ENCODE assay signal across 8 mouse cellular contexts in genomic region chr2:158768771-158769170, GRCm38 (mm10). TPM values are rescaled to one million over a fixed set of nuclear protein-coding genes. Genes with fewer than 3 reads are reported as not detected.
DNase-seq lines count a peak whose midpoint lies in the region; ATAC-seq and TF ChIP-seq lines count a peak whose summit lies in the region.

No protein-coding gene starts in this region.

- intact Hi-C loops in left cerebral cortex, postnatal 25 days (cut with DNase I) = loop anchor here (5.0 kb wide), 1 partner anchor 94 kb away; no protein-coding TSS in a partner anchor

- peaks cover under 1% of the 10 kb centered on the region; the same call in 1 of the 2 replicates for H3K36me3 ChIP-seq in spleen, adult 2 months (ENCODE audit: control insufficient read depth, insufficient read depth, low read length)
- H3K36me3 ChIP-seq in stomach, embryonic 16.5 days (ENCODE audit: control insufficient read depth, insufficient read depth, low read length) = no peaks in the 10 kb centered on the region

- peak overlapping the region; percentile 71; the same call in 1 of the 2 replicates for H3K4me3 ChIP-seq in spleen, adult 2 months (ENCODE audit: extremely low read depth, insufficient read depth, insufficient read length)
- peak overlapping the region; percentile 70 for H3K4me3 ChIP-seq in embryonic fibroblast, embryonic 13.5 days (ENCODE audit: insufficient read depth, low read length)
- peak overlapping the region; percentile 76 for H3K4me3 ChIP-seq in stomach, embryonic 16.5 days (replicated peaks; ENCODE audit: low read length)

- TF ChIP-seq CTCF in spleen, adult 2 months (IDR thresholded peaks at IDR 0.05; ENCODE audit: extremely low read depth, insufficient read depth, insufficient read length, insufficient replicate concordance) = no peak
- no peak for TF ChIP-seq CTCF in embryonic fibroblast, embryonic 13.5 days (IDR thresholded peaks at IDR 0.05; ENCODE audit: borderline replicate concordance, insufficient read depth, low read length)

- H3K27ac ChIP-seq in spleen, adult 2 months (ENCODE audit: insufficient read depth, low read length) = no peak overlapping the region
- H3K27ac ChIP-seq in embryonic fibroblast, embryonic 13.5 days (ENCODE audit: insufficient read depth, low read length) = 0 out of 2 replicates have a peak overlapping the region, but pooled peaks have one; percentile 18
- peak overlapping the region; percentile 72; the same call in 1 of the 2 replicates for H3K27ac ChIP-seq in stomach, embryonic 16.5 days (ENCODE audit: low read length)

- no peak for DNase-seq in spleen, adult 2 months (ENCODE audit: low read depth in 1 of 2, low spot score in 2 of 2)
- no peak for DNase-seq in spleen, postnatal 4 days (ENCODE audit: low spot score in 2 of 2)
- DNase-seq in liver = peak; percentile 79
- DNase-seq in left cerebral cortex, postnatal 25 days (ENCODE audit: low spot score in 2 of 2) = no peak
- DNase-seq in cerebellum, adult 8-10 months = no peak
- DNase-seq in kidney, adult 8-10 months = no peak

- TF ChIP-seq POLR2A in spleen, adult 2 months (IDR thresholded peaks at IDR 0.05; ENCODE audit: low read depth, low read length) = no peak
- TF ChIP-seq POLR2A in embryonic fibroblast, embryonic 13.5 days (IDR thresholded peaks at IDR 0.05; ENCODE audit: low read depth, low read length) = 0 out of 2 replicates have a peak, but pooled peaks have one; percentile 16

- peaks cover 2% of the 10 kb centered on the region for H3K4me1 ChIP-seq in spleen, adult 2 months (ENCODE audit: control insufficient read depth, insufficient read depth, insufficient read length)
- peaks cover 5% of the 10 kb centered on the region; the same call in 1 of the 2 replicates for H3K4me1 ChIP-seq in embryonic fibroblast, embryonic 13.5 days (ENCODE audit: control insufficient read depth, insufficient read depth, low read length)
- H3K4me1 ChIP-seq in stomach, embryonic 16.5 days (ENCODE audit: control insufficient read depth, insufficient read depth, low read length) = peaks cover 32% of the 10 kb centered on the region

- ATAC-seq in stomach, embryonic 16.5 days (ENCODE audit: insufficient read depth, low FRiP score) = peak; percentile 59

- H3K4me2 ChIP-seq in stomach, embryonic 16.5 days (ENCODE audit: low read depth, low read length) = peak overlapping the region; percentile 84

- 6% methylated on average over 5 of the region's 5 CpGs for WGBS in spleen, adult 2 months
- 4% methylated on average over 5 of the region's 5 CpGs for WGBS in stomach, embryonic 16.5 days

- H3K27me3 ChIP-seq in spleen, adult 2 months (ENCODE audit: control insufficient read depth, insufficient read depth, low read length) = no peaks in the 10 kb centered on the region
- H3K27me3 ChIP-seq in stomach, embryonic 16.5 days (ENCODE audit: control insufficient read depth, insufficient read depth, low read length) = no peaks in the 10 kb centered on the region

- no peaks in the 10 kb centered on the region for H3K9me3 ChIP-seq in stomach, embryonic 16.5 days (replicated peaks; ENCODE audit: control insufficient read depth, low read length)

- peak overlapping the region; percentile 83 for H3K9ac ChIP-seq in stomach, embryonic 16.5 days (ENCODE audit: low read length)

RNA-seq across cellular contexts. Expression of gene Fam83d, which starts 0.9 kb away (rescaled TPM):
- polyA plus RNA-seq in spleen, adult 2 months (2012; rRNA removed) = 2.9 and 5.5 TPM in 2 replicates
- polyA plus RNA-seq in embryonic fibroblast, embryonic 13.5 days (2011; ENCODE audit: insufficient read length, low read depth, missing spikeins) = 14.6 and 19.3 TPM in 2 replicates
- polyA plus RNA-seq in stomach, embryonic 16.5 days (2015; fragmentation: Nextera tagmentation; extraction: Ambion mirVana) = 43.2 and 43.9 TPM in 2 replicates
- 1 to 10 TPM; 1.6 to 2.6 TPM for total RNA-seq in left cerebral cortex, postnatal 25 days (2021)

RNA-seq across cellular contexts. Expression of gene Dhx35, which starts 25.8 kb away (rescaled TPM):
- polyA plus RNA-seq in spleen, adult 2 months (2012; rRNA removed) = 19.7 and 20.3 TPM in 2 replicates
- 15.8 and 21.6 TPM in 2 replicates for polyA plus RNA-seq in embryonic fibroblast, embryonic 13.5 days (2011; ENCODE audit: insufficient read length, low read depth, missing spikeins)
- 11.9 and 13.3 TPM in 2 replicates for polyA plus RNA-seq in stomach, embryonic 16.5 days (2015; fragmentation: Nextera tagmentation; extraction: Ambion mirVana)
- 10 to 100 TPM; 13.5 to 17.4 TPM for total RNA-seq in left cerebral cortex, postnatal 25 days (2021)
